Mouse (Mus musculus) heart, postnatal 0 days (tissue): ENCODE results near the gene Wdr46.

Source experiments
- CTCF ChIP-seq: IDR thresholded peaks from 2 replicates; pipeline ENCODE4 v1.5.1; 2016; ENCODE audit warnings: antibody characterized with exemption, control low read depth, low read depth
- EP300 ChIP-seq: IDR thresholded peaks from 2 replicates; pipeline ENCODE4 v1.6.1; 2016; ENCODE audit warnings: antibody characterized with exemption, low read depth

DNA sequence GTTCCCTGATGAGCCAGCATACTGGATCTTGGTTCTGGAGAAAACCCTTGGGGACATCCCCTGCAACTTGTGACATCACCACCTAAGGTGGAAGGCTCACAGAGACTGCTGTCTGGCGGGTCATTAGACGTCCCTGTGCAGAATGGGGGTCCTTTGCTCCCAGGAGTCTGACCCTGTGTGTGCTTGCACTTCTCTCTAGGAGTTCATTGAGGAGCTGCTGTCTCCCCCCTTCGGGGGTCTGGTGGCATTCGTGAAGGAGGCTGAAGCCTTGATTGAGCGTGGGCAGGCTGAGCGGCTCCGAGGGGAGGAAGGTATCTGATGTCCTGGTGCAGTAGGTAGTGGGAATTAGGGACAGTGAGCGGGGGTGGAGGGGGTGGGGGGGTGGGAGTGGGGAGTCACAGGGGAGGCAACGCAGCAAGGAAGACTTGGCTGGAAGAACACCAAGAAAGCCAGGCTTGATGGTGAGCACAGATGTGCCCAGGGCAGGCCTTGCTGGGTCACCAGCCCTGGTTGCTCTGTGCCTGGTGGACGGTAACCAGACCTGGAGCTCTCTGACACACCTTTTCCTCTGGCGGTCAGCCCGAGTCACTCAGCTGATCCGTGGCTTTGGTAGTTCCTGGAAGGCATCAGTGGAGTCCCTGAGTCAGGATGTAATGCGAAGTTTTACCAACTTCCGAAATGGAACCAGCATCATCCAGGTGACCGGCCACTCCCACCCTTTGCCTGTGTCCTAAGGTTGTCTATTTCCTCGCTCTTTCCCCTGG is 24.8 kb downstream of the Wdr46 start:
- TF ChIP-seq CTCF: no peak
- TF ChIP-seq EP300: no peak
